Mouse (Mus musculus) heart, embryonic 13.5 days (tissue): Measurements from ENCODE around the gene Pak2. TPM values are rescaled to one million over a fixed set of nuclear protein-coding genes. Genes with fewer than 3 reads are reported as not detected.
"Not testable (repeated sequence)": the region's sequence is repeated elsewhere in the genome, so short reads cannot be mapped to it uniquely, and the experiment has no call there.

Source experiments
- ATAC-seq: fragments of 200-750 bp; cut with Nextera tagmentation; 2 replicates; pipeline ENCODE4 v1.8.0; 2017; ENCODE audit warnings: moderate TSS enrichment; ENCODE audit not compliant: insufficient number of reproducible peaks, low FRiP score, low TSS enrichment; ENCODE audit errors: extremely low read depth
- H3K27ac ChIP-seq: fragments of 300-500 bp; sonication (generic); replicated peaks from 2 replicates; pipeline ENCODE4 v1.5.1; 2015; ENCODE audit warnings: moderate library complexity, mild to moderate bottlenecking, inconsistent platforms
- H3K27me3 ChIP-seq: fragments of 300-500 bp; sonication (generic); replicated peaks from 2 replicates; pipeline ENCODE4 v1.6.1; 2015; ENCODE audit warnings: mild to moderate bottlenecking, inconsistent platforms
- H3K36me3 ChIP-seq: fragments of 300-500 bp; sonication (generic); 2 replicates; pipeline ENCODE4 v1.6.1; 2015; ENCODE audit warnings: mild to moderate bottlenecking, inconsistent platforms
- H3K4me1 ChIP-seq: fragments of 300-500 bp; sonication (generic); 2 replicates; pipeline ENCODE4 v1.6.1; 2015; ENCODE audit warnings: inconsistent platforms
- H3K4me2 ChIP-seq: fragments of 300-500 bp; sonication (generic); 2 replicates; pipeline ENCODE4 v1.6.1; 2015; ENCODE audit warnings: inconsistent platforms, mild to moderate bottlenecking, moderate library complexity
- H3K4me3 ChIP-seq: fragments of 300-500 bp; sonication (generic); 2 replicates; pipeline ENCODE4 v1.5.1; 2015; ENCODE audit warnings: moderate library complexity, mild to moderate bottlenecking, inconsistent platforms
- H3K9ac ChIP-seq: fragments of 300-500 bp; sonication (generic); 2 replicates; pipeline ENCODE4 v1.6.1; 2015; ENCODE audit warnings: inconsistent platforms, mild to moderate bottlenecking, moderate library complexity
- H3K9me3 ChIP-seq: fragments of 300-500 bp; sonication (generic); 2 replicates; pipeline ENCODE4 v1.6.1; 2016; ENCODE audit warnings: inconsistent platforms
- WGBS: fragments of 180-500 bp; shearing (Covaris S2); methylation state at CpG from one replicate; pipeline ENCODE4 v1.1.7; 2015; ENCODE audit warnings: mixed read lengths; 5-methylcytosine and 5-hydroxymethylcytosine counted together
- polyA plus RNA-seq: library from polyadenylated mRNA; unstranded; fragments of >200 nt; fragmentation: Nextera tagmentation; extraction: Ambion mirVana; gene quantifications from 2 replicates; pipeline ENCODE4 v1.2.1, GENCODE M21; 2015

Pak2 gene
- polyA plus RNA-seq, 1 experiment from 2014 or later, result 23.1 TPM

GRCm38 (mm10) chr16:32087629-32088443, 8.7 kb upstream of the Pak2 start:
- Histone ChIP-seq H3K27me3 (no peaks in the 10 kb centered on the region), H3K9me3 (no peaks in the 10 kb centered on the region), H3K9ac (no peak overlapping the region), H3K36me3 (peaks cover 90% of the 10 kb centered on the region), H3K4me2 (no peak overlapping the region), H3K4me3 (no peak overlapping the region), H3K4me1 (no peaks in the 10 kb centered on the region), H3K27ac (no peak overlapping the region)
- WGBS, result 75% methylated on average over 17 of the region's 17 CpGs
- ATAC-seq, result no peak

GRCm38 (mm10) chr16:32078408-32078990, 643 bp downstream of the Pak2 start:
- H3K9me3 ChIP-seq, result no peaks in the 10 kb centered on the region
- H3K9ac ChIP-seq, result peak overlapping the region; percentile 99
- H3K27me3 ChIP-seq, result no peaks in the 10 kb centered on the region
- peak overlapping the region; percentile 98 for H3K27ac ChIP-seq
- peak overlapping the region; percentile 91 for H3K4me3 ChIP-seq
- WGBS, result under 1% methylated on average over 30 of the region's 30 CpGs
- no peak for ATAC-seq
- H3K4me2 ChIP-seq, result peak overlapping the region; percentile 90
- H3K4me1 ChIP-seq, result peaks cover 28% of the 10 kb centered on the region
- H3K36me3 ChIP-seq, result peaks cover 19% of the 10 kb centered on the region

GRCm38 (mm10) chr16:32077648-32078407, 1.3 kb downstream of the Pak2 start:
- peak overlapping the region; percentile 99 for H3K9ac ChIP-seq
- peaks cover 28% of the 10 kb centered on the region for H3K4me1 ChIP-seq
- H3K4me3 ChIP-seq, result peak overlapping the region; percentile 91
- ATAC-seq, result no peak
- H3K27me3 ChIP-seq, result no peaks in the 10 kb centered on the region
- H3K9me3 ChIP-seq, result no peaks in the 10 kb centered on the region
- peaks cover 14% of the 10 kb centered on the region; the same call in 1 of the 2 replicates for H3K36me3 ChIP-seq
- H3K4me2 ChIP-seq, result peak overlapping the region; percentile 90
- peak overlapping the region; percentile 98 for H3K27ac ChIP-seq
- 4% methylated on average over 13 of the region's 13 CpGs for WGBS

GRCm38 (mm10) chr16:32076406-32076805, 2.7 kb downstream of the Pak2 start:
- no peaks in the 10 kb centered on the region for H3K27me3 ChIP-seq
- no peaks in the 10 kb centered on the region for H3K9me3 ChIP-seq
- no peak overlapping the region; the same call in 1 of the 2 replicates for H3K4me3 ChIP-seq
- H3K36me3 ChIP-seq, result 0 out of 2 replicates have a peak, but pooled peaks cover 5% of the 10 kb centered on the region
- 0 out of 2 replicates have a peak overlapping the region, but pooled peaks have one; percentile 36 for H3K27ac ChIP-seq
- peak overlapping the region; percentile 90 for H3K4me2 ChIP-seq
- 60% methylated on average over 3 of the region's 3 CpGs for WGBS
- no peak overlapping the region for H3K9ac ChIP-seq
- ATAC-seq, result no peak
- H3K4me1 ChIP-seq, result peaks cover 36% of the 10 kb centered on the region

GRCm38 (mm10) chr16:32075762-32076161, 3.4 kb downstream of the Pak2 start:
- Histone ChIP-seq H3K27me3 (no peaks in the 10 kb centered on the region), H3K4me1 (peaks cover 42% of the 10 kb centered on the region), H3K36me3 (0 out of 2 replicates have a peak, but pooled peaks cover 5% of the 10 kb centered on the region), H3K27ac (no peak overlapping the region), H3K9me3 (no peaks in the 10 kb centered on the region), H3K4me3 (no peak overlapping the region), H3K9ac (no peak overlapping the region), H3K4me2 (no peak overlapping the region)
- 55% methylated on average over 1 of the region's 1 CpGs for WGBS
- ATAC-seq, result no peak

GRCm38 (mm10) chr16:32070070-32070469, 9.1 kb downstream of the Pak2 start:
- ATAC-seq, H3K27ac ChIP-seq, H3K9ac ChIP-seq, H3K36me3 ChIP-seq, H3K4me2 ChIP-seq, H3K27me3 ChIP-seq, H3K9me3 ChIP-seq, H3K4me3 ChIP-seq: not testable (repeated sequence)
- H3K4me1 ChIP-seq, result peaks cover 65% of the 10 kb centered on the region
- WGBS, result 51% methylated on average over 4 of the region's 4 CpGs

- Histone ChIP-seq H3K9ac (no peak overlapping the region), H3K27me3 (no peaks in the 10 kb centered on the region), H3K4me1 (peaks cover 76% of the 10 kb centered on the region), H3K27ac (0 out of 2 replicates have a peak overlapping the region, but pooled peaks have one; percentile 30), H3K4me3 (no peak overlapping the region), H3K36me3 (no peaks in the 10 kb centered on the region), H3K4me2 (no peak overlapping the region), H3K9me3 (no peaks in the 10 kb centered on the region)
- 66% methylated on average over 12 of the region's 12 CpGs for WGBS
- ATAC-seq, result no peak
Observed at GRCm38 (mm10) chr16:32068389-32069300, 10.5 kb downstream of the Pak2 start.

GRCm38 (mm10) chr16:32066899-32067298, 12.2 kb downstream of the Pak2 start:
- peaks cover 90% of the 10 kb centered on the region for H3K4me1 ChIP-seq

GRCm38 (mm10) chr16:32063900-32064299, 15.2 kb downstream of the Pak2 start:
- Histone ChIP-seq H3K4me1 (peaks cover 87% of the 10 kb centered on the region), H3K9ac (peak overlapping the region; percentile 37; the same call in 1 of the 2 replicates), H3K27me3 (no peaks in the 10 kb centered on the region), H3K4me3 (no peak overlapping the region), H3K36me3 (no peaks in the 10 kb centered on the region), H3K4me2 (no peak overlapping the region), H3K27ac (no peak overlapping the region), H3K9me3 (no peaks in the 10 kb centered on the region)
- WGBS, result 47% methylated on average over 7 of the region's 7 CpGs
- ATAC-seq, result no peak

More at GRCm38 (mm10) chr16:32066899-32067298, 12.2 kb downstream of the Pak2 start:
- H3K4me2 ChIP-seq, result no peak overlapping the region
- 89% methylated on average over 1 of the region's 1 CpGs for WGBS
- no peaks in the 10 kb centered on the region for H3K36me3 ChIP-seq
- no peak overlapping the region for H3K27ac ChIP-seq
- no peaks in the 10 kb centered on the region for H3K27me3 ChIP-seq
- H3K9ac ChIP-seq, result no peak overlapping the region
- no peak overlapping the region for H3K4me3 ChIP-seq
- ATAC-seq, result no peak
- no peaks in the 10 kb centered on the region for H3K9me3 ChIP-seq

- no peak overlapping the region for H3K9ac ChIP-seq
- H3K4me1 ChIP-seq, result peaks cover 80% of the 10 kb centered on the region
- no peak overlapping the region for H3K27ac ChIP-seq
- no peak overlapping the region for H3K4me2 ChIP-seq
- no peaks in the 10 kb centered on the region for H3K27me3 ChIP-seq
- no peaks in the 10 kb centered on the region for H3K36me3 ChIP-seq
- H3K9me3 ChIP-seq, result no peaks in the 10 kb centered on the region
- no peak for ATAC-seq
- H3K4me3 ChIP-seq, result no peak overlapping the region
- 42% methylated on average over 2 of the region's 2 CpGs for WGBS
Observed at GRCm38 (mm10) chr16:32062226-32062625, 16.9 kb downstream of the Pak2 start.
